Mouse (Mus musculus) forebrain, postnatal 0 days (tissue): ENCODE results near the gene Mettl25. TPM values are rescaled to one million over a fixed set of nuclear protein-coding genes. Genes with fewer than 3 reads are reported as not detected.

ENCODE experiments used
- ATAC-seq: fragments of 200-750 bp; cut with Nextera tagmentation; 2 replicates; pipeline ENCODE4 v1.8.0; 2017; ENCODE audit warnings: mild to moderate bottlenecking, moderate library complexity
- DNase-seq: peaks from one replicate; pipeline ENCODE4 v3.0.0-alpha.2; 2015
- H3K27ac ChIP-seq: fragments of 300-500 bp; sonication (generic); 2 replicates; pipeline ENCODE4 v1.5.1; 2014; ENCODE audit warnings: low read depth, mild to moderate bottlenecking, antibody characterized with exemption, low read length, moderate library complexity, mixed read lengths
- H3K27me3 ChIP-seq: fragments of 300-500 bp; sonication (generic); 2 replicates; pipeline ENCODE4 v1.6.1; 2014; ENCODE audit warnings: mild to moderate bottlenecking, low read length, mixed read lengths; ENCODE audit not compliant: insufficient read depth
- H3K36me3 ChIP-seq: fragments of 300-500 bp; sonication (generic); 2 replicates; pipeline ENCODE4 v1.6.1; 2014; ENCODE audit warnings: mild to moderate bottlenecking, moderate library complexity; ENCODE audit not compliant: insufficient read depth
- H3K4me1 ChIP-seq: fragments of 300-500 bp; sonication (generic); 2 replicates; pipeline ENCODE4 v1.6.1; 2014; ENCODE audit warnings: antibody characterized with exemption; ENCODE audit not compliant: insufficient read depth
- H3K4me2 ChIP-seq: fragments of 300-500 bp; sonication (generic); 2 replicates; pipeline ENCODE4 v1.6.1; 2014; ENCODE audit warnings: low read depth, mild to moderate bottlenecking, moderate library complexity
- H3K4me3 ChIP-seq: fragments of 300-500 bp; sonication (generic); 2 replicates; pipeline ENCODE4 v1.5.1; 2014; ENCODE audit warnings: low read depth, low read length, mixed read lengths
- H3K9ac ChIP-seq: fragments of 300-500 bp; sonication (generic); 2 replicates; pipeline ENCODE4 v1.6.1; 2014; ENCODE audit warnings: mild to moderate bottlenecking
- H3K9me3 ChIP-seq: fragments of 300-500 bp; sonication (generic); 2 replicates; pipeline ENCODE4 v1.6.1; 2016; ENCODE audit warnings: low read length
- CTCF ChIP-seq: sonication (generic); IDR thresholded peaks from 2 replicates; pipeline ENCODE4 v1.5.1; 2016; ENCODE audit warnings: antibody characterized with exemption, control low read depth, low read depth
- WGBS: fragments of 180-500 bp; shearing (Covaris S2); extraction: QIAGEN DNeasy Blood & Tissue Kit; methylation state at CpG from one replicate; pipeline ENCODE4 v1.1.7; 2014; 5-methylcytosine and 5-hydroxymethylcytosine counted together
- polyA plus RNA-seq: library from polyadenylated mRNA; unstranded; fragments of >200 nt; fragmentation: Nextera tagmentation; extraction: Ambion mirVana; gene quantifications from 2 replicates; pipeline ENCODE4 v1.2.1, GENCODE M21; 2015
- total RNA-seq: library from RNA; depleted of rRNA; stranded (reverse); fragments of >200 nt; gene quantifications from 2 replicates; pipeline ENCODE4 v1.2.3, GENCODE M21; 2014; rRNA removed

Mettl25 gene
- total RNA-seq = 17.5 and 21.5 TPM in 2 replicates
- polyA plus RNA-seq = 13.6 and 15.3 TPM in 2 replicates

GRCm38 (mm10) chr10:105840928-105841888 is at the start of gene Mettl25, which contains the start of gene Ccdc59:
Gene Mettl25, minus strand, starts transcription at chr10:105841380.
Gene Ccdc59, plus strand, starts transcription at chr10:105841067.
- Histone ChIP-seq H3K4me1 (peaks cover 7% of the 10 kb centered on the region; the same call in 1 of the 2 replicates), H3K4me2 (peak within 1 kb of the TSS; percentile 57), H3K36me3 (peaks cover 28% of the 10 kb centered on the region), H3K9ac (peak within 1 kb of the TSS; percentile 87), H3K4me3 (peak within 1 kb of the TSS; percentile 79), H3K27me3 (no peaks in the 10 kb centered on the region), H3K27ac (peak within 1 kb of the TSS; percentile 97), H3K9me3 (no peaks in the 10 kb centered on the region)
- ATAC-seq (peak; percentile 98), DNase-seq (peak; percentile 99)
- peak; percentile 69 for TF ChIP-seq CTCF
- 1% methylated on average over 90 of the region's 90 CpGs for WGBS

DNA sequence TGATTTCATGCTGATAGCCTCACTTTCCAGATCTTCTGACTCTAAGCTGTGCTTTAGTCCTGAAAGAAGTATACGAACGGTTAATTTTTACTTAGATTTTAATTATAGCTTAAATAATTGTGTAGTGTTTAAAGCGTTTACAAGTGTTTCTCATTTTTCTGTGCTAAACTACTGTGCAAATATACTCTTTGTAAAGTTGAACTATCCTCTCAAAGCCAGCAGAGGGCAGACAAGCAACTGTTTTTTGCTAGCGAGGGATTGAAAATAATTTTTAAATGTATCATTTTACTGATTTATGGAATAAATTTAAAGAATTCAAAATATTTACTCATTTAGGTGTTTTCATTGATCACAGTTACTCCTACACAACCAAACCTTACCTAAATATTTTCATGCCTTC is 26.1 kb upstream of the Mettl25 start:
- TF ChIP-seq CTCF = peak; percentile 70

GRCm38 (mm10) chr10:105851136-105851535 is 10.0 kb upstream of the Mettl25 start:
- no peak for DNase-seq
- 52% methylated on average over 4 of the region's 4 CpGs for WGBS

More for the DNA sequence above, 26.1 kb upstream of the Mettl25 start:
- no peak overlapping the region for H3K4me3 ChIP-seq
- no peaks in the 10 kb centered on the region for H3K4me1 ChIP-seq
- DNase-seq (peak; percentile 77), ATAC-seq (no peak; the same call in 1 of the 2 replicates)
- no peaks in the 10 kb centered on the region for H3K36me3 ChIP-seq
- WGBS = 35% methylated on average over 4 of the region's 4 CpGs
- no peaks in the 10 kb centered on the region for H3K9me3 ChIP-seq
- no peak overlapping the region for H3K4me2 ChIP-seq
- no peaks in the 10 kb centered on the region for H3K27me3 ChIP-seq
- H3K27ac ChIP-seq = no peak overlapping the region
- no peak overlapping the region for H3K9ac ChIP-seq

GRCm38 (mm10) chr10:105850286-105850685 is 9.1 kb upstream of the Mettl25 start:
- no peak overlapping the region for H3K27ac ChIP-seq
- H3K36me3 ChIP-seq = peaks cover 48% of the 10 kb centered on the region
- H3K4me3 ChIP-seq = no peak overlapping the region
- no peaks in the 10 kb centered on the region for H3K27me3 ChIP-seq
- no peak for DNase-seq
- 83% methylated on average over 5 of the region's 5 CpGs for WGBS
- TF ChIP-seq CTCF = 0 out of 2 replicates have a peak, but pooled peaks have one; percentile 12
- no peak for ATAC-seq
- H3K4me2 ChIP-seq = no peak overlapping the region
- no peaks in the 10 kb centered on the region for H3K9me3 ChIP-seq
- no peak overlapping the region for H3K9ac ChIP-seq
- H3K4me1 ChIP-seq = no peaks in the 10 kb centered on the region

More at GRCm38 (mm10) chr10:105851136-105851535, 10.0 kb upstream of the Mettl25 start:
- H3K4me1 ChIP-seq = no peaks in the 10 kb centered on the region
- H3K9ac ChIP-seq = no peak overlapping the region
- H3K27ac ChIP-seq = no peak overlapping the region
- peaks cover 40% of the 10 kb centered on the region for H3K36me3 ChIP-seq
- H3K4me3 ChIP-seq = no peak overlapping the region
- H3K4me2 ChIP-seq = no peak overlapping the region
- H3K27me3 ChIP-seq = no peaks in the 10 kb centered on the region
- no peak for ATAC-seq
- TF ChIP-seq CTCF = no peak
- no peaks in the 10 kb centered on the region for H3K9me3 ChIP-seq

- no peak overlapping the region for H3K9ac ChIP-seq
- no peaks in the 10 kb centered on the region for H3K27me3 ChIP-seq
- no peaks in the 10 kb centered on the region for H3K9me3 ChIP-seq
- DNase-seq = no peak
- peaks cover 7% of the 10 kb centered on the region; the same call in 1 of the 2 replicates for H3K4me1 ChIP-seq
- H3K27ac ChIP-seq = no peak overlapping the region
- 0 out of 2 replicates have a peak, but pooled peaks have one; percentile 12 for TF ChIP-seq CTCF
- peak overlapping the region; percentile 57 for H3K4me2 ChIP-seq
- H3K36me3 ChIP-seq = peaks cover 40% of the 10 kb centered on the region
- no peak for ATAC-seq
- no peak overlapping the region for H3K4me3 ChIP-seq
- 87% methylated on average over 7 of the region's 7 CpGs for WGBS
These were observed 1.4 kb upstream of the Mettl25 start for GRCm38 (mm10) chr10:105842574-105842973.

DNA sequence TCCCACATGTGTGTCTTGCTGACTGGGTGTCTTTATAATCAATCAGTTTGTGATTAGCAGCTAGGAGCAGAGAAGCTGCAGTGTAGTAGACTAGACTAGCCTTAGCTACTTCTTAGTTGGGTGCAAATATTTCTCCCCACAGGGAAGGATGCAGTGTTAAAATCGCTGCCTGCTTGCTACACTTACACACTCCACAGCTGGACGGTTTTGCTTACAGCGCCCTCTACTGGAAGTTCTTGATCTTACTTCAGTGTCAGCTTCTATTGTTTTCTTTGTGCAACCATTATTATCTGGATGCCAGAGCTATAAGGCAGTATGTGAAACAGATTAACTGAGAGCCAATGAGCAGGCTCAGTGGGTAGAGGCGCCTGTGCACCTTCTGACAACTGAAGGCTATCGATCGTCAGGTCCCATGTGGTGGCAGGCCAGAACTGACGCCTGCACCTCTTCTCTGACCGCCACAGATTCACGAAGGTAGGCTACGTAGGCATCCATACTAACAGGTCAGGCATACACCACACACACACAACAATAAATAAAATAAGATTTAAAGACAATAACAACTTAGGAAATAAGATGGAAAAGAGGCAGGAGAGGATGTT is 6.5 kb downstream of the Mettl25 start:
- Histone ChIP-seq H3K4me1 (no peaks in the 10 kb centered on the region), H3K9ac (no peak overlapping the region), H3K27me3 (no peaks in the 10 kb centered on the region), H3K4me3 (no peak overlapping the region), H3K27ac (no peak overlapping the region), H3K36me3 (no peaks in the 10 kb centered on the region; the same call in 1 of the 2 replicates), H3K4me2 (no peak overlapping the region), H3K9me3 (no peaks in the 10 kb centered on the region)
- TF ChIP-seq CTCF = peak; percentile 60
- ATAC-seq (peak; percentile 76), DNase-seq (peak; percentile 60)
- WGBS = 60% methylated on average over 10 of the region's 10 CpGs
